Mouse (Mus musculus) Patski (cell line): ENCODE data around the gene Abcc12. TPM values are rescaled to one million over a fixed set of nuclear protein-coding genes. Genes with fewer than 3 reads are reported as not detected.
A peak's percentile ranks its signal among the peaks of the same experiment; 100 is the strongest.

Source experiments
- ATAC-seq: fragments of 100-300 bp; one replicate; pipeline ENCODE4 v1.8.0; 2021
- CTCF ChIA-PET: fragments of 350-600 bp; sonication (Branson Sonifier 250); formaldehyde crosslinking; loops from one replicate; lab custom pipeline; 2022; ENCODE audit warnings: inconsistent platforms; lab: Charles Lee
- POLR2A ChIA-PET: fragments of 350-600 bp; sonication (Branson Sonifier 250); formaldehyde crosslinking; loops from one replicate; lab custom pipeline; 2022; ENCODE audit warnings: antibody characterized with exemption, inconsistent platforms; lab: Charles Lee
- DNase-seq: peaks from one replicate; pipeline ENCODE4 v3.0.0-alpha.2; 2011; ENCODE audit warnings: low read depth, low spot score
- H3K27me3 ChIP-seq: fragments of 371-371 bp; one replicate; pipeline ENCODE4 v1.5.1; 2021
- CTCF ChIP-seq: fragments of 100-300 bp; IDR thresholded peaks from one replicate; pipeline ENCODE4 v1.5.1; 2021
- in situ Hi-C: fragments of 300-500 bp; cut with MboI; formaldehyde crosslinking; loops from 3 replicates; pipeline ENCODE4 v1.11.1; 2018; ENCODE audit warnings: low pct_unique_long_range_greater_than_20kb, mixed read lengths
- polyA plus RNA-seq: library from polyadenylated mRNA; unstranded; gene quantifications from one replicate; pipeline ENCODE4 v1.2.3, GENCODE M21; 2021

Gene Abcc12
- 0.03 TPM for polyA plus RNA-seq

GRCm38 (mm10) chr8:86580458-86580857, at the start of gene Abcc12:
TSS of gene Abcc12 (minus strand) at chr8:86580686.
- ATAC-seq (no peak), DNase-seq (no peak)
- TF ChIP-seq CTCF: no peak
- ChIA-PET CTCF (interaction anchor here (1.2 kb wide), 1 partner anchor 44 kb away, joined by 6 read pairs; no protein-coding TSS in a partner anchor), POLR2A (no interaction called here)
- in situ Hi-C loops: loop anchor here (10.0 kb wide), 3 partner anchors 516 to 1116 kb away; no protein-coding TSS in a partner anchor
- no peaks in the 10 kb centered on the region for H3K27me3 ChIP-seq

GRCm38 (mm10) chr8:86630212-86630611, 49.7 kb upstream of the Abcc12 start:
- no peak for ATAC-seq
- DNase-seq: no peak
- in situ Hi-C loops: no loop called here
- TF ChIP-seq CTCF: no peak
- CTCF ChIA-PET: no interaction called here
- POLR2A ChIA-PET: no interaction called here
- no peaks in the 10 kb centered on the region for H3K27me3 ChIP-seq

- ChIA-PET CTCF (no interaction called here), POLR2A (interaction anchor here (0.6 kb wide), 1 partner anchor 98 kb away, joined by 7 read pairs; no protein-coding TSS in a partner anchor)
- in situ Hi-C loops: no loop called here
- TF ChIP-seq CTCF: no peak
- DNase-seq (no peak), ATAC-seq (no peak)
- no peaks in the 10 kb centered on the region for H3K27me3 ChIP-seq
Observed at GRCm38 (mm10) chr8:86624915-86625314, 44.4 kb upstream of the Abcc12 start.

GRCm38 (mm10) chr8:86623911-86624731, 43.6 kb upstream of the Abcc12 start, which contains the start of gene Lonp2:
TSS of gene Lonp2 (plus strand) at chr8:86624043.
- no peaks in the 10 kb centered on the region for H3K27me3 ChIP-seq
- POLR2A ChIA-PET: no interaction called here
- TF ChIP-seq CTCF: no peak

GRCm38 (mm10) chr8:86623551-86623910, 43.0 kb upstream of the Abcc12 start:
- DNase-seq (no peak), ATAC-seq (peak; percentile 3)
- peaks cover under 1% of the 10 kb centered on the region for H3K27me3 ChIP-seq
- ChIA-PET CTCF (no interaction called here), POLR2A (no interaction called here)
- TF ChIP-seq CTCF: no peak
- in situ Hi-C loops: no loop called here

More at GRCm38 (mm10) chr8:86623911-86624731, 43.6 kb upstream of the Abcc12 start, which contains the start of gene Lonp2:
- CTCF ChIA-PET: no interaction called here
- ATAC-seq (peak; percentile 94), DNase-seq (peak; percentile 53)
- in situ Hi-C loops: no loop called here

- CTCF ChIA-PET: interaction anchor here (1.1 kb wide), 1 partner anchor 7 kb away, joined by 3 read pairs; no protein-coding TSS in a partner anchor
- POLR2A ChIA-PET: interaction anchor here (1.6 kb wide), 1 partner anchor 12 kb away, joined by 3 read pairs; no protein-coding TSS in a partner anchor
- peaks cover 39% of the 10 kb centered on the region for H3K27me3 ChIP-seq
- in situ Hi-C loops: no loop called here
- no peak for ATAC-seq
- TF ChIP-seq CTCF: no peak
- no peak for DNase-seq
Observed at GRCm38 (mm10) chr8:86617759-86618387, 37.4 kb upstream of the Abcc12 start.

- H3K27me3 ChIP-seq: peaks cover 39% of the 10 kb centered on the region
- TF ChIP-seq CTCF: no peak
- DNase-seq: no peak
- CTCF ChIA-PET: no interaction called here
- POLR2A ChIA-PET: no interaction called here
- in situ Hi-C loops: no loop called here
- no peak for ATAC-seq
Observed at GRCm38 (mm10) chr8:86615095-86615769, 34.7 kb upstream of the Abcc12 start.

- DNase-seq: no peak
- peaks cover 39% of the 10 kb centered on the region for H3K27me3 ChIP-seq
- no peak for TF ChIP-seq CTCF
- ATAC-seq: no peak
- ChIA-PET CTCF (no interaction called here), POLR2A (no interaction called here)
- in situ Hi-C loops: no loop called here
Observed at GRCm38 (mm10) chr8:86613798-86614197, 33.3 kb upstream of the Abcc12 start.

GRCm38 (mm10) chr8:86604676-86605075, 24.2 kb upstream of the Abcc12 start:
- DNase-seq (no peak), ATAC-seq (no peak)
- CTCF ChIA-PET: no interaction called here
- POLR2A ChIA-PET: no interaction called here
- in situ Hi-C loops: no loop called here
- H3K27me3 ChIP-seq: peaks cover 57% of the 10 kb centered on the region
- no peak for TF ChIP-seq CTCF

- in situ Hi-C loops: no loop called here
Observed at GRCm38 (mm10) chr8:86603174-86603573, 22.7 kb upstream of the Abcc12 start.

More at GRCm38 (mm10) chr8:86603174-86603573, 22.7 kb upstream of the Abcc12 start:
- ATAC-seq (no peak), DNase-seq (no peak)
- H3K27me3 ChIP-seq: peaks cover 60% of the 10 kb centered on the region
- ChIA-PET POLR2A (interaction anchor here (0.6 kb wide), 1 partner anchor 1091 kb away, joined by 3 read pairs; no protein-coding TSS in a partner anchor), CTCF (interaction anchor here (1.3 to 2.6 kb wide), 3 partner anchors 9 to 305 kb away, joined by 4 to 12 read pairs (median 4); no protein-coding TSS in a partner anchor)
- TF ChIP-seq CTCF: no peak
